Mouse (Mus musculus): ENCODE data around the gene Bicral.
"Not testable (repeated sequence)": the region's sequence is repeated elsewhere in the genome, so short reads cannot be mapped to it uniquely, and the experiment has no call there.

Bicral gene

GRCm38 (mm10) chr17:46876371-46876950, 18.2 kb upstream of the Bicral start:
- in situ Hi-C loops (cut with MboI, MseI), result no loop called here

- in situ Hi-C loops (cut with MboI, MseI), result no loop called here
Measured at GRCm38 (mm10) chr17:46875626-46876025, 17.3 kb upstream of the Bicral start.

- in situ Hi-C loops (cut with MboI, MseI), result no loop called here
Measured at GRCm38 (mm10) chr17:46874133-46874532, 15.9 kb upstream of the Bicral start.

GRCm38 (mm10) chr17:46872806-46873205, 14.5 kb upstream of the Bicral start:
- in situ Hi-C loops (cut with MboI, MseI), result no loop called here

DNA sequence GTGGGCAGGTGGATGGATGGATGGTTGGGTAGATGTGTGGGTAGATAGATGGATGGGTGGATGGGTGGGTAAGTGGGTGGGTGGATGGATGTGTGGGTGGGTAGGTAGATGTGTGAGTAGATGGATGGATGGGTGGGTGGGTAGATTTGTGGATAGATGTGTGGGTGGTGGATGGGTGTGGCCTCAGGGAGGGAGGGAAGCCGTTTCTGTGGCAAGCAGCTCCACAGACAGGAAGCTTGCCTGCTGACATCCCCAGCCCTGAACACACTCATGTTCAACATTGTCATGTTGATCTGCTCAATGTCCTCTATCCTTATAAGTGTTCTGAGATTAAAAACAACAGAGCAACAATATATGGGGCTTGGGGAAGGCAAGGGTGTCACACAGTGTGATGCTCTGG, 12.6 kb upstream of the Bicral start:
- in situ Hi-C loops (cut with MboI, MseI), result no loop called here

- in situ Hi-C loops (cut with MboI, MseI), result no loop called here
Measured at GRCm38 (mm10) chr17:46870204-46870798, 12.0 kb upstream of the Bicral start.

DNA sequence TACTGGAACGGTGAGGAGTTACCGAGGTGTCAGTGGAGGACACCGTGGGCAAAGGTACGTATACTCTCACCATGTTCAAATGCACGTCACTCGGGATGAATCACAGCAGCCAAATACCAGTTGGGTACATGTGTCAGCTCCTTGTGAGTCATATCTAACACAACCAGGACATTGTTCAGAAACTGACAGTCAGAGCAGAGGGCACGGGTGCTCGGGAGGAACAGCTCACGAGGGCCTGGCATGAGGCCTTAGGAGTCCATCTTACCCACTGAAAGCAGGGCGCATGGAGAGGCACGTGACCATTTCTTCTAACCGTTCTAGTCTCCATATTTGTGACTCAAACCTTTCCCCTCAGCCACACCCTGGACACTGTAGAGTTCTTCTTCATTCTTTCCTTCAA, 8.6 kb upstream of the Bicral start:
- in situ Hi-C loops (cut with MboI, MseI), result no loop called here

DNA sequence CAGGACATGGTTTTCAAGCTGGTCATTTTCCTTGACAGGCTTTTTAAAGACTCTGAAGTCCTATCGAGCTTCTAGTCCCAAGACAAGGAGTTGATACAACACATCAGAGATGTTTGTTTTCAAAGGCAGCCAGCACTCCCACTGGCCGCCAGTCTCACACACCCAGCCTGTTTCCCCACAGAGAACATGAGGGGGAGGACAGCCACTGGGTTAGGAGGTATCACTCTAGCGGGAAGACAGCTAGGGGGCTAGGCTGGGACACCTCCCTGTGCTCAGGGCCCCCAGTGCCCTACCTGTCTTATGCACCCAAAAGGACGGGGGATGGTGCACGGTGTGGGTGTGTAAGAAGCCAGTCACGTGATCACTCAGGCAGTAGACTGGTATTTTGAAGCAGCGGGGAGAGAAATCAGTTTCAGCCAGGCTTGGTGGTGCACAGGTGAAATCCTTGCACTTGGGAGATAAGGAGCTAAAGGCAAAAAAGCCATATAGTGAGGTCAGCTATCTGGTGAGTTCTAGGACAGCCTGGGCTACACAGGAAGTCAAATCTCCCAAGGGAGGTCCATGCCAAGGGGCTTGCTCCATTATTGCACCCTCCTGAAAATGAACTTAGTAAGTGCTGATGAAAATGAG, 6.4 kb upstream of the Bicral start:
- in situ Hi-C loops (cut with MboI, MseI), result no loop called here

- in situ Hi-C loops (cut with MboI, MseI), result no loop called here
Measured at GRCm38 (mm10) chr17:46860120-46860519, 1.8 kb upstream of the Bicral start.

DNA sequence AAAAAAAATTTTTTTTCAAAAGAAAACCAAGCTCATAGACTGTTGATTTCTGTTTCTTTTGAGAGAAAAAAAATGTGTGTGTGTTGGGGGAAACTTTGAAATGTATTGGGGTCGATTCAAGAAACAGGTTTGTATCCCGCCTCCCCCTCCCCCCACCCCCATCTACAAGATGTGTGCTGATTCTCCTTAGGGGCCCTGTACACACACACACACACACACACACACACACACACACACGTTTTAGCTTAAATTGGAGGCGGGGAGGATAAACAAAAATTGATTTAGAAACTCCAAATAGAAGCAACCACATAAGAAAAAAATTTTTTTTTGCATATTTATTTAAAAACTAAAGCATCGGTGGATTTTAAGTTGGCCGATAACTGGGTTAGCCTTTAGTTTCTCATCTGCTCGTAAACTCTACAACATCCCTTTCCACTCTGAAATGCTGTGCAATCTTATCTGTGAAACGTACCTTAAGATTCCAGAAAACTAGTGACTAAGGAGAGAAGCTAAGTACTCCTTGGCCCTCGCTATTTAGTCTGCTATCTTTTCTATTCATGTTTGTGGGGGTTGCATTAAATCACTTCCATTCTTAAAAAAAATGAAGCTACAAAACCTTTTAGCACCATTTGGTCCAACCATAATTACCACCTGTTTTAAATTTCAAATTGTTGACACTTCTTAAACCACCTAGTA, 615 bp upstream of the Bicral start:
- in situ Hi-C loops (cut with MboI, MseI), result no loop called here

GRCm38 (mm10) chr17:46857361-46857902, 850 bp downstream of the Bicral start:
- in situ Hi-C loops (cut with MboI, MseI), result no loop called here

DNA sequence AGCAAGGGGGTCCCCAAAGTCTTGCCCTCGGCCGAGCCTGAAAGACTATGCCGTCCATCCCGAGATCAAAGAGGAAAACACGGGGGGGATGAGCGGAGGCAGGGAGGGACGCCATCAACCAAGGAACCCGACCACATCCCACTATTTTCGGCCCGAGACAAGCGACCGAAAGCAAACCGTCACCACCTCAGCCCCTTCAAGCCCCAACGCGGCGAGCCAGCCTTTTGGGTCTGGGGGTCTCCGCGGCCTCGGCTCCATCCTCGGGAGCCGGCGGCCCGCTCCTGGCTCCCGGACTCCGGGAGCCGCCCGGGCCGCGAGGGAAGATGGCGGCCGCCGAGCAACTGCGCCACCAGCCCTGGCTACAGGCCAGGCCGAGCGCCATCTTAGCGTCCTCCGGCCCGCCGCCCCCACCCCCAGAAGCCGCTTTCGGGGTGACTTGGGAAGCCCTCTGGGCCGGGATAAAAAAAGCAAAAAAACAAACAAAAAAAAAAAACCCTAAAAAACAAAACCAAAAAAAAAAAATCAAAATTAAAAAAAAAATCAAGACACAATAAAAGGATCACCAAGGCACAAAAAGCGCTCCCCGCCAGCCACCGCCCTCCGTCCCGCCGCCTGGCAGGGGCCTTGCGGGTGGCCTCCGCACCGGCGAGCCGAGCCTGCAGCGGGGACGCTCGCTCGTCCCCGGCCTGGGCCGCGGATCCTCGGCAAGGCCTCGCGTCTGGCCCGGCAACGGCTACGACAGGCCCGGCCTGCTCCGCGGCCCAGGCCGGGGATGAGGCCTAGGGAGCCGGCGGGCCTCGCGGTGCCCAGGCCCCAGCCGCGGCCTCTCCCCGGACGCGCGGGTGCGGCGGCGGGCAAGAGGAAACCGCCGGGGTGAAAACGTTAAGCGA, 1.6 kb downstream of the Bicral start:
- in situ Hi-C loops (cut with MboI, MseI), result no loop called here

DNA sequence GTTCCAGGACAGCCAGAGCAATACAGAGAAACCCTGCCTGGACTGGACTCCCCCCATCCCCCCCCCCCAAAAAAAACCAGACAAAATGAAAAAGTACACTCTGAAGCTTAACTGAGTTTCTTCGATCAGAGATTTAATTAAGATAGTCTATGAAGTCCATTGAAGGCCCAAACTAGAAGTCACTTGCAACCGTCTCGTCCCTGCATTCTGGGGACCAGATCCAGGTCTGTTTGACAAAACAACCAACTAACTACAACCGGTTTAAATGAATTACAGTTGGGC, 2.2 kb downstream of the Bicral start:
- in situ Hi-C loops (cut with MboI, MseI), result no loop called here

GRCm38 (mm10) chr17:46855328-46856106, 2.8 kb downstream of the Bicral start:
- in situ Hi-C loops (cut with MboI, MseI), result no loop called here

DNA sequence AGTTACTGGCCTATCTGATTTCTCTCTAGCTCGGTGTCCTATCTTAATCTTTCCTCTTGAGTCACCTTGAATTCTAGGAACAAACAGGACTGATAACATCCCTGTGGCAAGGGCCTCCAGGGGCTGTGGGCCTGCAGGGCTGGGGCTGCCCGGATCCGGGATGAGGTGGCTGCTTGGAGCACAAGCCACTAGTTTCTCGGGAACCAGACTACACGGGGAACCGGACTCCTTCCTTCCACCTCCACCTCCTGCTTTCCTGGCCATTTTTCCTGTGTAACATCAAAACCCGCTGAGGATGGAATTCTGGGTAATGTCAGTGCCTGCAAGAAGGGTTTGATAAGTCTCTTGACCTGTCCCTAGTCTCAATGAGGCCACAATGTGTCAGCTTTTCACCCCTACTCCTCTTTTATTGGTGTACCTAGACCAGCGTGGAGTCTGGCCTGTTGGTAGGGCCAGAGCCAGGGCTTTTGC, 3.6 kb downstream of the Bicral start:
- in situ Hi-C loops (cut with MboI, MseI), result no loop called here

DNA sequence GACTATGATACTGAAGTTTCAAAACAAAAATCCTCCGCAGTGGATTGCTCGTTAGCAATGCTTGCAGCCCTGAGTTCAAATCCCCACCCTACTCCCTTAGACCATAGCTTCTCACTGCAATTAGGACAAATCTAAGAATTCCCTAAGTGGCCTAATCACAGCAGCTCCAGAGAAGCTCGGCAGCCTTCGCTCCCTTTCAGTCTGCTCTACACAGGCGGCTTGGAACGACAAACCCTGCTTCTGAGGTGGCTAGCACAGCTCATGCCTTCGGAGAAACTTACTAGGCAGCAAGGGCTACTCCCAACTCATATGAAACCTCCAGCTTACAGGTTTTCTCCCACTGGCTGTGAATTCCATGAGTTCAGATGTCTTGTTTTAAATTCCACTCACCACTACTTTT, 4.2 kb downstream of the Bicral start:
- in situ Hi-C loops (cut with MboI, MseI), result no loop called here

DNA sequence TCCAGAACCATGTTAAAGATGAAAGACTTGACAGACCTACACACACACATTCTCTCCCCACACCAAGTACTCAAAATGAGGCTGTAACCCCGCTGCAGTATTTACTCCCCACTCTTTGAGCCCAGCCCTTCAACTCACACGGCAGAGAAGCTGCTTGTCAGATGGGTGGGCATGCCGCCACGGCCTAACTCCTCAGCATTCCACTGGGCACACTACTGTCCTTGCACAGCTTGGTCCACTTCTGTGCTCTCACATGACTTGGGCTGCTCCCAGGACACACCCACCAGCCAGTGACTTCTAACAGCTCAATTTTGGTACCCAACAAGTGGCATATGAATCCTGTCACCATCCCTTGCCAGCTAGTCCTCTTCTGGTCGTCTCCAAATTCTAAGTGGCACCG, 5.0 kb downstream of the Bicral start:
- in situ Hi-C loops (cut with MboI, MseI), result no loop called here

GRCm38 (mm10) chr17:46852725-46853124, 5.6 kb downstream of the Bicral start:
- in situ Hi-C loops (cut with MboI, MseI), result no loop called here

DNA sequence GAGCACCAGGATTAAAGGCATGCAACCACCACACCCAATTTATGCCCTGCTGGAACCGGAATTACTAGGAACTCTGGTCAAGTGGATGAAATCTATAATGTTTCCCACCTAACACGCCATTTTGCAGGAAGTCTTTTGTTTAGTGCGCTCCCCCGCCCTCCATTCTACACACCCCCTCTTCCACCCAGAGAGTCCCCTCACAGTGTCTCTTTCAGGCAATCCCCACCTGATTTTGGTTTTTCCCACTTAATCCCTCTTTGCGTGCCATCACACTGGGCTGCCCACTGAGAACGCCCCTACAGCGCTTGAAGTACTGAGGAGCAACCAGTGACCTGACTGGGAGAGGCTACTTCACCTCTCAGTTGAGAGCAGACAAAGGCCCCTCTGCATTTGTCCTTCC, 11.1 kb downstream of the Bicral start:
- in situ Hi-C loops (cut with MboI, MseI), result no loop called here

GRCm38 (mm10) chr17:46846573-46846972, 11.7 kb downstream of the Bicral start:
- in situ Hi-C loops (cut with MboI, MseI), result not testable (repeated sequence)

DNA sequence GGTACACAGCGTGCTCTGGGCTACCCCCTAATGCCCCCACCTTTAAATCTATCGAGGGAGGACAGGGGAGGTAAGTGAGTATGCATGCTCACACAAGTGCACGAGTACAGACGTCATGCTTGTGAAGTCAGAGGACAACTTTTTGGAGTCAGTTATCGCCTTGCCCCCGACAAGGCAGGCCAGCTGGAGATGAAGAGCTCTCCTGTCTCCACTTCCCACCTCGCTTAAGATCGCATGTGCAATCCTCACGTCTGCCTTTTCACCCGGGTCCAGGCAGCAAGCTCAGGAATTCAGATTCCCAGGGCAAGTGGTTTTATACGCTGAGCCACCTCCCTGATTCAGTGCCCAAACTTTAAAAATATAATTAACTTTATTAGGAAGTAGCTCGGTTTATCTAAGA, 13.0 kb downstream of the Bicral start:
- in situ Hi-C loops (cut with MboI, MseI), result no loop called here

Data from regulatory T cell (primary cell).